Mouse (Mus musculus) olfactory bulb, adult 2 months (tissue): ENCODE results near the gene Dkk3.

Experiments used
- CTCF ChIP-seq: fragments of 200-500 bp; IDR thresholded peaks from 2 replicates; pipeline ENCODE4 v1.5.1; 2012; ENCODE audit warnings: low read depth, mild to moderate bottlenecking, low read length, moderate library complexity; ENCODE audit not compliant: insufficient read depth
- POLR2A ChIP-seq: fragments of 200-500 bp; IDR thresholded peaks from 2 replicates; pipeline ENCODE4 v1.6.1; 2012; ENCODE audit warnings: mild to moderate bottlenecking, low read depth, low read length, moderate library complexity; ENCODE audit not compliant: insufficient read depth

DNA sequence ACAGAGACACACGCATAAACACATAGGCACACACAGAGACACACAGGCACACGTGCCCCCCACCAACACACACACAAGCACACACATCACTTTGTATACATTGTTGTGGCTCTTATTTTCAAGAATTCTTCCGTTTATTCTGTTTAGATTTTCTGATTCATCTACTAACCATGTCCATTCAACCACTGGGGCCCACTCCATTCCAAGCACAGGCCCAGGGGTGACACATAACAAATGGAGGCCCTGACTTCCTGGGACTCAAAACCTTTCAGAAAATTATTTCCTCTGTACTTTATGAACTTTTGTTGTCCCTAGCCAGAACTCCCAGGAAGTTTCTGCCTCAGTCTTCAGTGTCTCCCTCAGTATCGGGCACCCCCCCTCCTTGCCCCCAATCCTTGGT is 23.7 kb downstream of the Dkk3 start:
- TF ChIP-seq CTCF = no peak
- TF ChIP-seq POLR2A = no peak
